Mouse (Mus musculus) v-Abl transformed pro-B cells (cell line): Measurements from ENCODE around the gene Lrfn5.

Source experiments
- in situ Hi-C, 2 experiments: fragments of 400-800 bp; cut with MboI; formaldehyde crosslinking; loops; one replicate each; pipeline ENCODE4 v1.15.1; 2025; ENCODE audit not compliant: unreplicated experiment in 2 of 2

Lrfn5 gene

DNA sequence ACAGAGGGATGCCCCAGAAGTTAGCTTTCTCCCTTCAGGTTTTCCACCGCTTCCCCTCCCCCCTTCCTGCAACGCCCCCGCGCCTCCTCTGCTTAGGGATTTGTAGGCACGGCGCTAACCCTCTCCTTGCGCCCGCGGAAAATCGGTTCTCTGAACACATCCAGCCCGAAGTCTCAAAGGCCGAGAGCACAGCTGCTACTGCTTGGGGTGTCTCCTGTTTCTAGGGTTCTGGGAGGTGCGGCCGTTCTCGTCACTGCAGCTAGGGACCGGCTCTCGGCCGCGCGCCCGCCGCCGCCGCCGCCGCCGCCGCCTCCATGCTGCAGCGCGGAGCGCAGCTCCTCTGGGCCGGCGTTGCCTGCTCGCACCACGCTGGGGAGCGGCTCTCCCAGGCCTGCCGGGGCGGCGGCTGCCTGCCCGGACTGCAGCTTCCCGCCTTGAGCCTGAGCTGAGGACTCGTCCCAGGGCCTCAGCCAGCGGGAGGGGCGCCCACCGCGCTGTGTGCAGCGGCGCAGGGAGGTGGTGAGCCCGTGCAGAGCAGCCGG is at the start of gene Lrfn5:
Gene Lrfn5 (plus strand): TSS at position 322 of the 542 bp plus-strand sequence.
- in situ Hi-C loops, result no loop called here

DNA sequence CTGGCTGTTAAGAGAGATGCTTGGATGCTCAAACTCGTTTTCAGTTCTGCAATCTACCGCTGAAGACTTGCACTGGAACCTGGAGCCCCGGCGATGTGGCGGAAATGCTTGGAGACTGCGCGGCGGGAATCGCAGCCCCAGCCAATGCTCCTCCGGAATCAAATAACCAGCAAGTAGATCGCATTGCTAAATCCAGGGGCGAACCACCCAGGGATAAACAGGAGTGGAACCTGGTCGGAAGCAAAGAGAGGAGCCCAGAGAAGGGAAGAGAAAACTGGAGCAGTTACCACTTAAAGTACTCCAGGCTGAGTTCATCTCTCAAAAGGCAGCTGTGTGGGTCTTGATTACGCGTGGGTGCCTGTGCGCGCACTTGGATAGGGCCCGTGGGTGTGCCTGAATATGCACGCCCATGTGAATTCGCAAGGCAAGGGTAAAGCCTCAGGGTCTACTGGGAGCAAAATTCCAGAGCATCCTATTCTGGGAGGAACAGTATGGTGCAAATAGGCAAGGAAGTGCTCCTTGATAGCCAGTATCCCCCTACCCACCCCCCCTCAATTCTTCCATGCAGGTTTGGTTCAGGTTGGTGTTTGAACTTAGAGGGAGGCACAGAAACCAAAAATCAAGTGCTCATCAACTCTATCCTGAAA is 1.3 kb upstream of the Lrfn5 start:
- in situ Hi-C loops, result no loop called here

DNA sequence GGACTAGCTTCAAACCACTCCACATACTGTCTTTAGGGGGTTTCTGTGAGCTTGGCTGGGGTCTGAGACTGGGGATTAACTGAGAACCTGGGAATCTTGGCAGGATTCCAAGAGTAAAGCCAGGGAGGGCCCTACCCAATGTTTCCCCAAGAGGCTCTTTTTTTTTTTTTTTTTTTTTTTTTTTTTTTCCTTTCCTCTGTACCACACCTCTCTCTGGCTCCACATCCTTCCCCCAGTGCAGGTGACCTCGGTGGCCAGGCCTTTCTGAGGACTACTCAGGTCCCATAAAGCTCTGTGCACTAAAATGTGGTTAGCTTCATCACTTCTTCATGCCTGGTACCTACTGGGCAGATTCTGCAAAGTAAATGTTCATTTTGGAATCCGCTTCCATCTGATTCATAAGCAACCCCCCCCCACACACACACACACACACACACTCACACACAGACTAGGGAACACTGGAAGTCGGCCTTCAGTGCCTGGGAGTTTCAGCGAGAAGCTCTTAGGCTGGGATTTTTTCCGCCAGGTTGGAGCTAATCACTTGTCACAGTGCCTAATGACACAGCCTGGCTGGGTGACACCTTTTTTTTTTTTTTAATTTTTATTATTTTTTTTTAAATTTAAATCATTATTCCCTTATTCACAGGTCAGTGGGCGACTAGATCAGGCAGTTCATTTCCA is 662 bp upstream of the Lrfn5 start:
- in situ Hi-C loops, result no loop called here

DNA sequence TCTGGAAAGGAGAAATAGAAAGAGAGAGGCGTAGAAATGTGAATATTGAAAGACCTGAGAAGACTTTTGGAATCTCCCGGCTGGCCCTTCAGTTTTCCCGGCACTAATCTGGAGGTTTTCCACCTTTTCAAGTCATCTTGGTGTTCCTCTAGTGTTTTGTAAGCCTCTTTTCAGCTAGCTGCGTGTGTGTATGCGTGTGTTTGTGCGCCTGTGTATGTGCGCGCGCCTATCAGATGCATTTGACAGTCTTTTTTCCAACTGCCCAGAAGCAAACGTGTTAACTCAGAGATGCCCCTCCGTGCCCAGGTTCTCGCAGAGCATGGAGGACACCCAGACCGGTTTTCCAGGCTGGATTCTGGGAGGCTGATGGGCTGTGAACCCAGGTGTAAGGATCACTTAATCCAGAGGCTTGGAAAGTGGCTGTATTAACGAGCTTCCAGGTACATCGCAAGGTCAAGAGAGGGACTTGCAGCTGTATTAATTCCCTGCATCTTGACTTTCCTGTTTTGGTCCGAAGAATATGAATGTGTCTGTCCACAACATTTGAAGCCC is 757 bp downstream of the Lrfn5 start:
- in situ Hi-C loops, result no loop called here

DNA sequence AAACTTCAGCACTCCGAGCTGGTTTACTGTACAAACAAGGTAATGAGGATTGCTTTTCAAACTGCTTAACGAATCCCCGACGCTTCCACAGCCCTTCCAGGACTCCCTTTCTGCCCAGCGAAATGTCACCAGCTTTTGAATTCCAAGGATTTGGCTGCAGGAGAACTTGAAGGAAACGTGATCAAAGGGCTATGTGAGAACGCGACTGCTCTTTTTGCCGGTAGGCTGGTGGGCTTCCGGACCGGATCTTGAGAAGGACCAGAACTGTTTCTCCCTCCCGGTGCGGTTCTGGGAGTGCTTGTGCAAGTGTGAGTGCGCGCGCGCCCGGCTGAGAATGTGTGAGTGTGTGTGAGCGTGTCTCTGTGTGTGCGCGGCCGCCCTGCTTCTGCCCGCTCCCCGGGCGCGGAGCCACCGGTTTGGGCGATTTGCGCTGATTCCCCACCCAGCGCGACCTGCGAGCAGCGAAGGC is 1.3 kb downstream of the Lrfn5 start:
- in situ Hi-C loops, result no loop called here

DNA sequence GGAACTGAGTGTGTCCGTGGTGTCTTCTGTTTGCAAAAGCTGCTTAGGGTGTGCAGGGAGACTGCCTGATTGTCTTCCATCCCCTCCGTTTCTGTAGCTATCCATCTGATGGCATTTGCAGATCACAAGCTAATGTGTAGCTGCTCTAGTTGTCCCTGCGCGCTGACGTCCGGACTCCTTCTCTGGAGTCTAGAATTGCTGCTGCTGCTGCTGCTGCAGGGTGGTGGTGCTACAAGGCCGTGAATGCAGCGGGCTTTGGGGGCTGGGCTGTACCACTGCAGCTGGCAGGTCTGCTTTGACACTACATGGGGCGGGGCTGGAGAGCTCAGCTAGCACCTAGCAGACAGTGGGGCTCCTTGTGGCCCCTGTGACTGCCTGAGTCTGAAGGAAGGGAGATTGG is 3.2 kb downstream of the Lrfn5 start:
- in situ Hi-C loops, result no loop called here

DNA sequence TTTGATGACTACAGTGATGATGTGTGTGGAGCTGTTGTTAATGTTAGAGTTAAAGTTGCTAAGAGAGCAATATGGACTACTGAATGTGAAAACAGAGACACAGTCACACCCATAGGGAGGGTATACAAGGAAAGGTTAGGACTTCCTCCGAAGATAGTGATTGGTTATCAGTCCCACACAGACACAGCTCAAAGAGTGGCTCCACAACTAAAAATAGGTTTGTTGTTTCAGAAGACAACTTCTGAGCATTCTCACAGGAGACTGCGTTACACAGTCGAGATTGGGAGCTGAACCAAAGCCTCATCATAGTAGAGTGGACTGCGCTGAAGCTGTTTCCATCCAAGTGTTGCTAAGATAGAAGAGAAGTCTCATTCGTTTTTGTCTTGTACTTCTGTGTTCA is 57.0 kb downstream of the Lrfn5 start:
- in situ Hi-C loops, result no loop called here

DNA sequence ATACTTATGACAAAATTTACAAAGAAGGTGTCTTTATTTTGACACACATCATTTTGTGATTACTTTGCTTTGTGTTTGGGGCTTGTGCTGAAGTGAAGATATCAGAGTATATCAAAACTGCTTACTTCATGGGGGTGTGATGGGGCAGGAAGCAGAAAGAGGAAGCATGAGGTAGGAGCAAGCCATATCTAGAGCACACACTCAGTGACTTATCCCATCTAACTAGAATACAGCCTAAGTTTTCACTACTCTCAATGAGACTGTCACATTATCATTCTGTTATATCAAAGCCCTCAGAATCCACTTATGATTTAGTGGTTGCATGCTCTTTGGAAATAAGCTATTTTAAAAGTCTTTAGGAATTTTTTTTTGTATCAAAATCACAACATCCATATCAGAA is 77.4 kb downstream of the Lrfn5 start:
- in situ Hi-C loops, result no loop called here

DNA sequence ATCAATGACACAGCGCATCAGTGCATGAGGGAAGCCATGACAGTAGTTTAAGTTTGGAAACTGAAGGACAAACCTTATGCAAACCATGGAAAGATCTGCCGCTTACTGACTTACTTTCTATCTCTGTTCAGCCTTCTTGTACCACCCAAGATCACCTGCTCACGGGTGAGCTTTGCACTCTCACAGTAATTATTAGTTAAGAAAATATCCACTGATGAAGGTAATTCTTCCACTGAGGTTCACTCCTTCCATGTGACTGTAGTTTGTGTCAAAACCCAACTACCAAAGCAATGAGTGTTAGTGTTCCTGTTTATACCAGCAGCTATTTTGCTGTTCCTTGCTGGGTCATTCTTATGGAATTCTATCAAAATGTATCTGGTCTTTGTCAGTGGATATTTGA is 84.9 kb downstream of the Lrfn5 start:
- in situ Hi-C loops, result no loop called here

DNA sequence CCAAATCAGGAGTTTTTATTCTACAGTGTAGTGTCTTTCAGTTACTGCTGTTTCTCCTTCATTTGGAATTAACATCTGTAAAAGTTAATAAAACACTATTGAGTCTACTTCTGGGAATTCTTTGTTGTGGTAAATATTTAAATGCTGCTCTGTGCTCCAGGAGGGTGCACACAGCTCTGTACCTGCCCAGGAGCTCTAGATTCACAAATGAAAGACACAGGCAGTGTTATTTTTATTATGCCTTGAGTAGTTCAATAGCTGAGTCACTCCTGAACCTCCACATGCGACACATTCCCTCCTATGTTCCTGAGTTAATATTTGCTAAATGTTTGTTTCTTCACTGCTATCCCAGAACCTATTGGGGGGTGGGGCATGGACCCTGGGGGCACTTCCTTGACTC is 87.1 kb downstream of the Lrfn5 start:
- in situ Hi-C loops, result no loop called here

DNA sequence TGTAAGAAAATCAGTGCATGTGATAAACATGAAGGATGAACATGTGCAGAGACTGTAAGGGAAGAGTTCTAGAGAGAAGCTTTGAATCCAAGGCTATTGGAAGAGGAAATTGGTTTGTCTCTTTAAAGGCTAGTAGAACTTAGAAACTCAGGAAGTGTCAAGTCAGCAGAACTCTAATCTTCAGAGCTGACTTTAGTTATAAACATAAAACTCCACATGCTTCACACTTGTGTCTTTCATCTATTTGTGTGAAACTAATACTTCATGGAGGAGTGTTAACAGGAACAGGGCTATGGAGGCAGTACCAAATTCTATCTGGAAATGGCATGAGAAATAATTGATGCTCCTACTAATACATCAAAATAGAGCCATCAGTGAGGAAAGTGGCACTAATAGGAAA is 101.6 kb downstream of the Lrfn5 start:
- in situ Hi-C loops, result no loop called here

DNA sequence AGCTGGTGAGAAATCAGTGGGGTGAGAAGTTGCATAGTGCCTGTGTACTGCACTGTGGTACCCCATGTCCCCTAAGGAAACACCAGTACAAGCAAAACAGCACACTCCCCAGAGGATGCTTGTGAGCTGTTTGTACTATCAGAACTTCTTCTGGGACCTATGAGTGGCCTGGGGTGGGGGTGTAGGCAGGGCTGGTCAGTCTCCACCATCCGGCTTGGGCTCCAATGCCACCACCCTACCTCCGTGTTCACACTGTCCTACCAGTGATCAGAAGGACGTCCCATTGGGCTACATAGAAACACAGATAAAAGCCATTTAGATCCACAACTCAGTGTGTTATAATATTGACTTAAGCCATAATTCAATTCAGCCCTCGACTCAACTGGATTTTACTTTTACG is 131.4 kb downstream of the Lrfn5 start:
- in situ Hi-C loops, result no loop called here

DNA sequence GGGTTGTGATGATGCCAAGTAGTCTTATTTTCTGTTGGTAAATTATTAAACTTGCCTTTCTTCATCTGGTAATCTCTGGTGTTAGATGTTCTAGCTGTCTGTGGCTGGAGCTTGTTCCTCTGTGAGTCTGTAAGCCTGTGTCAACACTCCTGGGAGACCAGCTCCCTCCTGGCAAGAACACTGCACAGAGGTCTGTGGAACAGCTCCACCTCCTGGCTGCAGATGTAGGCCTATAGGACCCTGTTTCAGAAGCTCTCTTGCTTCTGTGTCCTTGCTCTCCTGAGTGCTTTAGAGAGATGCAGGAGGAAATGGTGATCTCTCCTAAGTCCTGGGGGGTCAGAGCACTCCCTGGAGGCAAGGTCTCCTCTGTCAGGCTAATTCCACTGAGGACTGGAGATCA is 200.2 kb downstream of the Lrfn5 start:
- in situ Hi-C loops, result no loop called here

DNA sequence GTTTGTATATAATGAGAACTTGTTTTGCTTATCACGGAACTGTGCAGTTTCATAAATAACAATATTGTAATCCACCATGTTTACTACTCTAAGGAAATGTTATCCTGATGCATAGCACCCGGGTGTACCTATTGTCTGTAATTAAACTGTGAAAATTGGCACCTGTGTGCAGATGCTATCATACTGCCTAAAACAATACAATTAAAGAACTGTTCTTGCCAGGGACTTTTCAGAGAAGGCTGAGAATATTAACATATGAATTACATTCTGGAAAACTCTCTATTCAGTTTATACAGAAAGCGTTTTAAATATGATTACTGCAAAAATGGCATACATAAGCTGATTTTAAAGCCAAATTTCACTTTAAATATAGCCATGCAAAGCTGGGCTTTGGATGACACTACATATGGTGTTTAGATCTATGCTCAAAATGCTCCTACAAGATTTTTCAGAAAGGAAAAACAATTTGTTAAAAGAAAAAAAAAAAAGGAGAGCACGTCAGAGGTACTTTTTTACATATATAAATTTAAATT is 284.2 kb downstream of the Lrfn5 start:
- in situ Hi-C loops, result no loop called here

DNA sequence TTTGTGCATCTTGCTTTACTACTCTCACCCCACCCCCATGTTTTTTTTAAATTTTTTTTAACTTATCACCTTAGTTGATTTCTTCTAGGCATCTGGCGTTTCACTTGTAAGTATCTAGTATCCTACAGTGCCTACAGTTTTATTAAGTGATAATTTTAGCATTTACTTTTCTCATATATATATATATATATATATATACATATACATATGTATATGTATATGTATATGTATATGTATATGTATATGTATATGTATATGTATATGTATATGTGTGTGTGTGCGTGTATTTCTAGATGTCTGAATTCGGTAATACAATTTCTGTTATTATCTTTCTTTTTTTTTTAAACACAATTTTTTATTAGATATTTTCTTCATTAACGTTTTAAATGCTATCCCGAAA is 300.7 kb downstream of the Lrfn5 start:
- in situ Hi-C loops, result no loop called here

DNA sequence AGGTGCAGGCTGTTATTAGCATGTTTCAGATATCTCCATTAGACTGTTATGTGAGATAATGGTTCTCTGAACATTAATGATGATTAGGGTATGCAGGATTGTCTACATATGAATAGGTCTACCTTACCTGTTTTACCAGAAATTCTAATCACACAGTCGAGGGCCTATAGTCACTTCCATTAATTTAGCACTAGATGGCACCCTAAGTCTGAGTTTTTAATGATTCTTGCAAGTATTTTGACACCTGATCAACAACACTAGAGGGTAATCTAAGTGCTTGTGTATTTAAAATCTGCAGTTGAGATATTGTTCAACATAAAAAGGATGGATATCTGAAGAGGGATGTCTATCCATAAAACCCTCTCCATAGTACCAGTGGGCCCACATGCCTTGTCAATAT is 303.4 kb downstream of the Lrfn5 start:
- in situ Hi-C loops, result no loop called here

DNA sequence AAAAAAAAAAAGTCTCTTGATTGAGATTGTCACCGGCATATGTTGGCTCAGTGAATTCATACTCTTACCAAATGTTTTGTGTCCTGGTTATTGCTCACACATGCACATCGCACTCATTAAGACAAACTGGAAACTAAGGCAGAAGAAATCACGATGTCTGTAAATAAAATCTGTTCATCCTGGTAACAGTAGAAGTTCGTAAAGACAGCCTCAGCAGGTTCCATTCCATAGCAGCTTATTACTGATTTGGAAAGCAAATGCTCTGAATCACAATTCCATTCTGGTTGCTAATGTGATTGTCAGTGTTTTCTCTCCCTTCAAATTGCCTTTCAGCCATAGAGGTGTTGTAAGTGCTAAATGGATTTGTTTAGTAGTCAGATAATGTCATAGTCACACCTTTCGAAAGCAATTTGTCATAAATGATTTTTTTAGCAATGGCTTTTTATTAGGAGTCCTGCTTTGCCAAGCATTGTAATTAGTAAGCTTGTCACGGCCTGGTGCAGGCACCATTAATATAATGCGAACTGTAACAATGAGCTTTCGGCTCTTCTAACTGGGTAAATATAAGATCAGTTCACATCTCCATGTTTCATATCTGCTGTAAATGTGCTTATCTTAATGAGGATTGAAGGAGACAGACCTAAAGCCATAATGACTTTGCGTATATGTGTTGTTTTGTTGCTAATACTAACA is 319.8 kb downstream of the Lrfn5 start:
- in situ Hi-C loops, result no loop called here

DNA sequence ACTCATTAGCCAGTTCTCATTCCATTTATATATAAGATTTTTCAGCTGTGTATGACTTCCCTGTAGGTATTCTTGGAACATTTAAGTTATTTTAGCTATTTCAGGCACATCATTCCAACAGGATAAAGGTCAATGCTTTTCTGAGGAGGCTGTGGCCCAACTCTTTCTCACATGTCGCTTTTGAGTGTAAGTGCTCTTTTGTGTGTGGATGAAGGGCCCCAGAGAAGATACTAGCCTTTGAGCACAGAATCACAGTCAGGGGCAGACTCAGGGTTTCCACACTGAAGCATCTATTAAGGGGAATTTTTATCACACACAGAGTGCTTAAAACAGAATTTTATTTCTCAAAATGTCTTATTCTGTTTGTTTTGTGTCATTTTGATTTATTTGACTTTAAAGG is 331.2 kb downstream of the Lrfn5 start:
- in situ Hi-C loops, result no loop called here
